Mouse (Mus musculus): ENCODE results near the gene Madcam1. TPM values are rescaled to one million over a fixed set of nuclear protein-coding genes. Genes with fewer than 3 reads are reported as not detected.
A peak's percentile ranks its signal among the peaks of the same experiment; 100 is the strongest.

Madcam1 gene
- polyA plus RNA-seq, 1 experiment = not detected

DNA sequence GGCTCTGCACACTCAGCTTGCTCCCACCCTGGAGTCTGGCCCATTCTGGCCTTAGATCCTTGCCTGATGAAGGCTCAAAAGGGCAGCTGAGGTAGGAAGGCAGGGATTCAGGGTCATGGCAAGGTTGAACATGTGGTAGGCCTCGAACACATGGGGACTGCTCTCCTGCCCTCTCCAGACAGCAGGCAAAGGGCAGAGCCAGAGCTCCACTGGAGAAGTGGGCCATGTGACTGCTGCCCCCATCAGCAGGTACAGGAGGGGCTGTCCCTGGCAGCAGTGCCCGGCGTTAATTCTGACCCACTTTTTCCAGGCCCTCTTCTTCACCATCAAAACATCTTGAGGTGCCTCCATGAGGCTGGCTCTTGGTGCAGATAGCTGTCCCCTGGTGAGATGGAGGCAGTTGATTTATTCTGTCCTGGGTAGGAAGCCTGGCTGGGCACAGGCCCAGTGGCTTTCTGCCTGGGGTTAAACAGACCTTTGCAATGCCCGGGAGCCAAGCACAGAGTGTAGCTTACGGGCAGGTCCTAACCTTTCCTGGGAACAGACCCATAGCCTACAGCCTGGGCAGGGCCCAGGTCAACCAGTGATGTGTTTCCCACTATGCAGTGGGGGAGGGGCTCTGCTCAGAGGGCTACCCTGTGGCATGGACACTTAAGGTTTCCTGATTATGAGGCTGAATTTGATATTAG, 42.2 kb downstream of the Madcam1 start:
- Histone ChIP-seq H3K4me1 (ENCODE audit: control insufficient read depth, insufficient read depth, insufficient read length, low read length) (peaks cover 24% of the 10 kb centered on the region), H3K27ac (replicated peaks; ENCODE audit: low read depth, low read length) (peak overlapping the region; percentile 14; the same call in 1 of the 2 replicates), H3K4me3 (ENCODE audit: insufficient read depth, low read depth, low read length) (peak overlapping the region; percentile 97)

DNA sequence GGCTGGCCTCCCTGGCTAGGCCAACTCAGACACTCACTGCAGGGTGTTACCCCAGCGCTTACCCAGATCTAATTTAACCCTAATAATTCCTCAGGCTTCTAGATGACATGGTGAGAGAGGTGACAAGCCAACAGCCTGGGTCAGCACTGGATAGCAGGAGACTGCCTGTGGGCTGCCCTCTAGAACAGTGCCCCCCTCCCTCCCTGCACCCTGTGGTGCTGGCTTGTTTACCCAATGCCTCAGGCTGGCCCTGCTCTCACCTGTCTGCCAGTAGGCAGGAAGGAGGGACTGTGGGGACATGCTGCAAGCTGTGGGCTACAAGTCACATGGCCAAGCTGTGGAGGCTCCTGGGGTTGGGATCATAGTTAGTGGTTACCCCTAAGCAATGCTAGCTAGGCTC, 42.8 kb downstream of the Madcam1 start:
- Histone ChIP-seq H3K4me3 (ENCODE audit: insufficient read depth, low read depth, low read length) (no peak overlapping the region), H3K27ac (replicated peaks; ENCODE audit: low read depth, low read length) (no peak overlapping the region), H3K4me1 (ENCODE audit: control insufficient read depth, insufficient read depth, insufficient read length, low read length) (peaks cover 24% of the 10 kb centered on the region)

DNA sequence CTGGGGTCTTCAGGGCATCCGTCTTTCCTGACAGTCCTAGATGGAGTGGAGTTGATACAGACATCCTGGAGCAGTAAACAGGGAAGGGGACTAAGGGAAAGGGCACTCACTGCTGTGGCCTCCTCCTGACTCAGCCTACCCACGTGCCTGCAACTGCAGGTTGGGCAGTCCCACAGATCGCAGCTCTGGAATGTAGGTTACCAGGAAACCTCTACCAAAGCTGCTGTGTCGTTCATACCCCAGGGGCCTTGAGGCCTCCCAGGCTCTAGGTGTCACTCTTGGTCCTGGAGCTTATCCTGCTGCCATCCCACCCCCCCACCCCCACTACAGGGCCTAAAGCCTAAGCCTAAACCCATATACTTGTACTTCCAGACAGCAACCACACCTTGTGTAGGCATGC, 43.4 kb downstream of the Madcam1 start:
- no peak overlapping the region for H3K27ac ChIP-seq (replicated peaks; ENCODE audit: low read depth, low read length)
- peaks cover 24% of the 10 kb centered on the region for H3K4me1 ChIP-seq (ENCODE audit: control insufficient read depth, insufficient read depth, insufficient read length, low read length)
- H3K4me3 ChIP-seq (ENCODE audit: insufficient read depth, low read depth, low read length) = no peak overlapping the region

DNA sequence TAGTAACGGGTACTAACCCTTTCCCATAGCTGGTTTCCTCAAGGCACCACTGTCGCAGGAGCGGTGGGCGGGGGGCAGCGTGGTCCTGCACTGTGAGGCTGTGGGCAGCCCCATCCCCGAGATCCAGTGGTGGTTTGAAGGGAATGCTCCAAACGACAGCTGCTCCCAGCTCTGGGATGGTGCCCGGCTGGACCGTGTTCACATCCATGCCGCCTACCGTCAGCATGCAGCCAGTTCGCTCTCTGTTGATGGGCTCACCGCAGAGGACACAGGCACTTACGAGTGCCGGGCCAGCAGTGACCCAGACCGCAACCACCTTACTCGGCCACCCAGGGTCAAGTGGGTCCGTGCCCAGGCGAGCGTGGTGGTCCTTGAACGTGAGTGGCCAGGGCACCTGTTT, 44.3 kb downstream of the Madcam1 start:
- H3K27ac ChIP-seq (replicated peaks; ENCODE audit: low read depth, low read length) = no peak overlapping the region
- peaks cover 24% of the 10 kb centered on the region for H3K4me1 ChIP-seq (ENCODE audit: control insufficient read depth, insufficient read depth, insufficient read length, low read length)
- H3K4me3 ChIP-seq (ENCODE audit: insufficient read depth, low read depth, low read length) = no peak overlapping the region

DNA sequence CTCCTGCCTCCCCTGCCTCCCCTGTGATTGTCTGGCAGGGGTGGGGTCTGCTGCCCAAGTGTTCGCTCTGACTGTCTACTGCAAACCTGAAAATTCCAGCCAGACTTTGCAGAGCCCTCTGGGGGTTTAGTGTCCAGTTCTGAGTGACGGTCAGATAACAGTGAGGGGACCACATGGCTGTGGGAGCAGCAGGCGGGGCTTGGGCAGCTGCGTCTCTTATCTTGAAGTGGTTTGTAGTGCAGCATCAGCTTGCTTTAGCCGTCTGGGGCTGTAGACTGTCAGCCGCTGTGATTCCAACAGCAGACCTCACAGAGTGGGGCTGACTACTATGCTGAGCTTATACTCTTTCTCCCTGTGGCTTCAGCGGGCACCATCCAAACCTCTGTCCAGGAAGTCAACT, 44.9 kb downstream of the Madcam1 start:
- Histone ChIP-seq H3K4me1 (ENCODE audit: control insufficient read depth, insufficient read depth, insufficient read length, low read length) (peaks cover 24% of the 10 kb centered on the region), H3K27ac (replicated peaks; ENCODE audit: low read depth, low read length) (no peak overlapping the region), H3K4me3 (ENCODE audit: insufficient read depth, low read depth, low read length) (no peak overlapping the region)

DNA sequence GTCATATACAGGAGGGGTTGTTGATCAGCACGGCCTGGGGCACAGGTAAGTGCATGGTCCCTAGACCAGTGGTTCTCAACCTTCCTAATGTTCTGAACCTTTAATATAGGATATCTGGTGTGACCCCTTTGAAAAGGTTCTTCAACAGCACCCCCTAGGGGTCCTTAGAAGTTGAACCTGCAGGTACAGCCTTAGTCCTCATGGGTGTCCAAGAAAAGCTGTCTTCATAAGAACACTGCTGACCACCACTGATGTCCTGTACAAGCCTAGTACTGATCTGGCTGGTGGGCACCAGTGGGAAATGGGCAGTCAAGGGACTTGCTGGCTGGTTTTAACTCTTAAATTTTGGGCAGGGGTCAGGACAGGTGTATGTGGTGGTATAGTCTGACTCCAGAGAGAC, 47.7 kb downstream of the Madcam1 start:
- no peak overlapping the region for H3K27ac ChIP-seq (replicated peaks; ENCODE audit: low read depth, low read length)
- peaks cover 7% of the 10 kb centered on the region for H3K4me1 ChIP-seq (ENCODE audit: control insufficient read depth, insufficient read depth, insufficient read length, low read length)
- no peak overlapping the region for H3K4me3 ChIP-seq (ENCODE audit: insufficient read depth, low read depth, low read length)

DNA sequence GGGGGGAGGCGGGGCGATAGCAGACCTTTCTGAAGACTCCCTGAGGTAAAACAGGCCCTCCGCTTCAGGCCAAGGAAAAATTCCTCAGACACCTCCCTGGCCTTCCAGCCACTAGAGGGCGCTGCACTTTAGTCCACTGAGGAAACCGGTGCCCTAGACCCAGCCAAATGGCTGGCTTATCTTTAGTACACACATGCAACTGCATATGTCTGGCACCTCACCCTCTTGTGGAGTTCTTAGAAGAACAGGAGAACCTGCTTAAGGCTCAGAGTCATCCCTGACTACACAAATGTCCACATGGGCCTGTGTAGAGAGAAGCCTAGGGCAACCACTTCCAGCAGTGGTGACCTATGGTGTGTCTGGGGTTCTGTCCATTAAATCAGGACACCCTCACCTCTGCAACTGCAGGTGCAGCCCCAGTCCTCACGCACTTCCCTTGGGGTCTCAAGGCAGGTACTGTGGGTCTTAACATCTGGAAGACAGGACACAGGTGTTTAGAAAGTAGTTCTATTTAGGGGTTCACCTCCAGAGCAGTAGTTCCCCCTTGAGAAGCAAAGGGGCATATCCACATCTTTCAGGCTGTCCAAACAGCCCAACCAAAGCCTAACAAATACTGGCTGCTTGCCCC, 48.3 kb downstream of the Madcam1 start:
- no peak overlapping the region for H3K27ac ChIP-seq (replicated peaks; ENCODE audit: low read depth, low read length)
- H3K4me3 ChIP-seq (ENCODE audit: insufficient read depth, low read depth, low read length) = no peak overlapping the region
- H3K4me1 ChIP-seq (ENCODE audit: control insufficient read depth, insufficient read depth, insufficient read length, low read length) = peaks cover 2% of the 10 kb centered on the region

DNA sequence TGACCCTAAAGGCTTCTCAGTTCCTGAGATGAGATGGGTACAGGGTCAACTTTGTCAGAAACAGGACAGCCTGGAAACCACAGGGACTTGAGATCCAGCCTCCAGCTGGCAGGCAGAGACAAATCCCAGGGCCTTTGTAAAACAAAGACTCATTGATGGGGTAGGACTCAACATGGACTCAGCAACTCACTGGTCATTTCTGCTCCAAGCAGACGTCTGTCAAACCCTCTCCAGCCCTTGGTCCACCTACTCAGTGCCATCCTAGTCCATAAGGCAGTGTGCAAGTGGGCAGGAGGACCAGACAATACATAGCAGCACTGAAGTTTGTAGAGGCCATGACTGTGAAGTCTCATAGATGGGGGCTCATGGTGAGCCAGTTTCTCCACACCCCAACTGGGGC, 48.8 kb downstream of the Madcam1 start:
- Histone ChIP-seq H3K4me1 (ENCODE audit: control insufficient read depth, insufficient read depth, insufficient read length, low read length) (peaks cover 3% of the 10 kb centered on the region; the same call in 1 of the 2 replicates), H3K27ac (replicated peaks; ENCODE audit: low read depth, low read length) (no peak overlapping the region), H3K4me3 (ENCODE audit: insufficient read depth, low read depth, low read length) (no peak overlapping the region)

DNA sequence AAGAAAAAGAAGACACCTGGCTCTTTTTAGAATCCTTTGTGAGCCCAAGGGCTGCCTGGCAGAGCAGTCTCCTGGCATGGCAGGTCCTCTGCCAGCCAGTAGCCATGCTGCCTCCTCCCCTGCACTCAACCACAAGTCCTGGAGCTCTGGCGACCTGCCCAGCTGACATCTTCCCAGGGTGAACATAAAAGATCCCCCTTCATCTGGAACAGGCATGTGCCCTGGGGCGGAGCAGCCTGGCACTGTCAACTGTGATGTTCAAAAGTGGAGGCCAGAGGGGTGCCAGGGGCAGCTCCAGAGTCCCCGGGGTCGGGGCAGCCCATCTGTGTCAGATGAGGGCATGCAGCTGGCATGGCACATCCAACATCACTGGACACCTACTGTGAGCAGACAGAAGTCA, 50.6 kb downstream of the Madcam1 start:
- Histone ChIP-seq H3K4me1 (ENCODE audit: control insufficient read depth, insufficient read depth, insufficient read length, low read length) (peaks cover 3% of the 10 kb centered on the region; the same call in 1 of the 2 replicates), H3K4me3 (ENCODE audit: insufficient read depth, low read depth, low read length) (no peak overlapping the region), H3K27ac (replicated peaks; ENCODE audit: low read depth, low read length) (no peak overlapping the region)

DNA sequence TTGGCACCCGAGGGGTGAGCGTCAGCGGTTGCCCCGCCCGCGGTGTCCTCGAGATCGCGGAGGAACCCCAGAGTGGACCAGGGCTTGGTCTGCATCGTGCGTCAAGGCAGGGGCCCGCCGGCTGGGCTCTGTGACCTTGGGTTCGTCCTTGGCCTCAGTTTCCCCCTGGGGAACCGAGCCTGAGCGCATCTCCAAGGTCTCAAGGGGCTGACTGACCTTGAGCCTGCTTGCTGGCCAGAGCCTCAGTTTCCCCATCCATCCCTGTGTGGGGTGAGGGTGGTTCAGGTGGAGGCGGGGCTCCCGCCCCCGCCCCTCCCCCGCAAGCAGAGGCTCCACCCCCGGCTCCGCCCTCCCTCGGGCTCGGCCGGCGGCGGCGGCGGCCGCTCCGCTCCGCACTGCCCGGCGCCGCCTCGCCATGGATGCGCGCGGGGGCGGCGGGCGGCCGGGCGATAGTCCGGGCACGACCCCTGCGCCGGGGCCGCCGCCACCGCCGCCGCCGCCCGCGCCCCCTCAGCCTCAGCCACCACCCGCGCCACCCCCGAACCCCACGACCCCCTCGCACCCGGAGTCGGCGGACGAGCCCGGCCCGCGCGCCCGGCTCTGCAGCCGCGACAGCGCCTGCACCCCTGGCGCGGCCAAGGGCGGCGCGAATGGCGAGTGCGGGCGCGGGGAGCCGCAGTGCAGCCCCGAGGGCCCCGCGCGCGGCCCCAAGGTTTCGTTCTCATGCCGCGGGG, 52.1 kb downstream of the Madcam1 start, which contains the start of gene Hcn2:
Hcn2 (plus strand) TSS at position 381 of the 734 bp plus-strand sequence.
- Histone ChIP-seq H3K4me1 (ENCODE audit: control insufficient read depth, insufficient read depth, insufficient read length, low read length) (peaks cover 3% of the 10 kb centered on the region; the same call in 1 of the 2 replicates), H3K4me3 (ENCODE audit: insufficient read depth, low read depth, low read length) (peak within 1 kb of the TSS; percentile 53), H3K27ac (replicated peaks; ENCODE audit: low read depth, low read length) (no peak within 1 kb of the TSS)

DNA sequence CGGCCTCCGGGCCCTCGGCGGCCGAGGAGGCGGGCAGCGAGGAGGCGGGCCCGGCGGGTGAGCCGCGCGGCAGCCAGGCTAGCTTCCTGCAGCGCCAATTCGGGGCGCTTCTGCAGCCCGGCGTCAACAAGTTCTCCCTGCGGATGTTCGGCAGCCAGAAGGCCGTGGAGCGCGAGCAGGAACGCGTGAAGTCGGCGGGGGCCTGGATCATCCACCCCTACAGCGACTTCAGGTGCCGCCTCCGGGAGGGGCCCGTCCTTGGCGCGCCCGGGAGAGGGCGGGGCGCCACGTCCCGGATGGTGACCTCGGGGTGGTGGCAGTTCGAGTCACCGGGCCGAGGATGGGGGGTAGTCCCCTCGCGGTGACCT, 52.6 kb downstream of the Madcam1 start:
- peak overlapping the region; percentile 53 for H3K4me3 ChIP-seq (ENCODE audit: insufficient read depth, low read depth, low read length)
- peaks cover 3% of the 10 kb centered on the region; the same call in 1 of the 2 replicates for H3K4me1 ChIP-seq (ENCODE audit: control insufficient read depth, insufficient read depth, insufficient read length, low read length)
- no peak overlapping the region for H3K27ac ChIP-seq (replicated peaks; ENCODE audit: low read depth, low read length)

DNA sequence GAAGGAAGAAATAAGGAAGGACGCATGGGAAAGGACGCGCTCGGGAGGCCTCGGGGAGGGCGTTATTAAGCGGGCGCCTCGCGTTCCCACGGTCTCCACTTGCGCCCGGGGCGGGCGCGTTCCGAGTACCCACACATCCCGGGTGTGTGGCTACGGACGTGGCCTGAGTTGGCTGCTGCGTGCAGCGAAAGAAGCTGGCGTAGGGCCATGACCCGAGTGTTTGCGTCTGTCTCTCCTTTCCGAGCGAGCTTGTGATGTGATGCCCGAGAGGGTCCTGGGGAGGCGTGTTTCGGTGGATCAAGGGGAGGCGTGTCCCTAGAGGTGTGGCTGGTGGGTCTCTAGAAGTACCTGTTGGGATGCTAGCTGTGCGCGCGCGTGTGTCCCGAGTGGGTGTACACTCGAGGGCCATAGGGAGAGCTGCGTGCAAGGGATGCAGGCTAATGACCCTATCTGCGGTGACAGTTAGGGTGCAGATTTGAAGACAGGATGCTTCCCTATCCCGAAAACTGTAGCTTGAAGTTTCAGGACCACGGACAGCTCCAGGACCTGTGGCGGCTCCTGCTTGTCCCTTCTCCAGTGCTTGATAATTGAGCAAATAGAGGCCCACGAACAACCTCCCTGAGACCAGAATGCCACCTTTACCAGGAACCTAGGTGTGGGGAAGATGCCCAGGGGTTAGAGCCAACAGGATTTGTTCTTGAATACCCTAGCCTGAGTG, 53.4 kb downstream of the Madcam1 start:
- peak overlapping the region; percentile 53 for H3K4me3 ChIP-seq (ENCODE audit: insufficient read depth, low read depth, low read length)
- H3K27ac ChIP-seq (replicated peaks; ENCODE audit: low read depth, low read length) = no peak overlapping the region
- H3K4me1 ChIP-seq (ENCODE audit: control insufficient read depth, insufficient read depth, insufficient read length, low read length) = peaks cover 3% of the 10 kb centered on the region; the same call in 1 of the 2 replicates
